Mouse (Mus musculus) midbrain, embryonic 15.5 days (tissue): ENCODE results near the gene Kcnt2. TPM values are rescaled to one million over a fixed set of nuclear protein-coding genes. Genes with fewer than 3 reads are reported as not detected.
A peak's percentile ranks its signal among the peaks of the same experiment; 100 is the strongest.

Source experiments
- ATAC-seq: fragments of 200-750 bp; cut with Nextera tagmentation; replicated peaks from 2 replicates; pipeline ENCODE4 v1.8.0; 2017; ENCODE audit warnings: moderate TSS enrichment
- H3K27ac ChIP-seq: fragments of 300-500 bp; sonication (generic); 2 replicates; pipeline ENCODE4 v1.5.1; 2015; ENCODE audit warnings: mild to moderate bottlenecking, inconsistent platforms
- H3K27me3 ChIP-seq: fragments of 300-500 bp; sonication (generic); replicated peaks from 2 replicates; pipeline ENCODE4 v1.6.1; 2015; ENCODE audit warnings: inconsistent platforms
- H3K36me3 ChIP-seq: fragments of 300-500 bp; sonication (generic); replicated peaks from 2 replicates; pipeline ENCODE4 v1.6.1; 2015; ENCODE audit warnings: inconsistent platforms
- H3K4me1 ChIP-seq: fragments of 300-500 bp; sonication (generic); 2 replicates; pipeline ENCODE4 v1.6.1; 2015; ENCODE audit warnings: inconsistent platforms
- H3K4me2 ChIP-seq: fragments of 300-500 bp; sonication (generic); 2 replicates; pipeline ENCODE4 v1.6.1; 2015; ENCODE audit warnings: inconsistent platforms, mild to moderate bottlenecking, moderate library complexity
- H3K4me3 ChIP-seq: fragments of 300-500 bp; sonication (generic); 2 replicates; pipeline ENCODE4 v1.5.1; 2015; ENCODE audit warnings: mild to moderate bottlenecking, inconsistent platforms
- H3K9ac ChIP-seq: fragments of 300-500 bp; sonication (generic); 2 replicates; pipeline ENCODE4 v1.6.1; 2015; ENCODE audit warnings: mild to moderate bottlenecking, inconsistent platforms
- H3K9me3 ChIP-seq: fragments of 300-500 bp; sonication (generic); 2 replicates; pipeline ENCODE4 v1.6.1; 2016; ENCODE audit warnings: inconsistent platforms
- WGBS: fragments of 180-500 bp; shearing (Covaris S2); methylation state at CpG from one replicate; pipeline ENCODE4 v1.1.7; 2015; ENCODE audit warnings: mixed read lengths; 5-methylcytosine and 5-hydroxymethylcytosine counted together
- polyA plus RNA-seq: library from polyadenylated mRNA; unstranded; fragments of >200 nt; fragmentation: Nextera tagmentation; extraction: Ambion mirVana; gene quantifications from 2 replicates; pipeline ENCODE4 v1.2.1, GENCODE M21; 2015

The Kcnt2 gene
- polyA plus RNA-seq, 1 experiment from 2014 or later = 2.9 TPM

GRCm38 (mm10) chr1:140661404-140661787, 415.4 kb downstream of the Kcnt2 start:
- H3K4me3 ChIP-seq = peak overlapping the region; percentile 27
- peak; percentile 89 for ATAC-seq
- no peaks in the 10 kb centered on the region for H3K4me1 ChIP-seq
- no peak overlapping the region for H3K27ac ChIP-seq
- H3K4me2 ChIP-seq = peak overlapping the region; percentile 44
- no peaks in the 10 kb centered on the region for H3K9me3 ChIP-seq
- H3K9ac ChIP-seq = no peak overlapping the region
- 20% methylated on average over 3 of the region's 3 CpGs for WGBS
- no peaks in the 10 kb centered on the region for H3K36me3 ChIP-seq
- H3K27me3 ChIP-seq = no peaks in the 10 kb centered on the region

Other genes starting within 250 kb of the Kcnt2 start
- 21.2 and 24.8 TPM in 2 replicates for gene Cfh, start 62.4 kb upstream of the Kcnt2 start, polyA plus RNA-seq